Mouse (Mus musculus) layer of hippocampus, adult 9-10 months (tissue): ENCODE data around the gene Orai1.
"Not testable (repeated sequence)": the region's sequence is repeated elsewhere in the genome, so short reads cannot be mapped to it uniquely, and the experiment has no call there.

Source experiments
- DNase-seq: peaks from one replicate; pipeline ENCODE4 v3.0.0; 2022; ENCODE audit warnings: low spot score

Gene Orai1

GRCm38 (mm10) chr5:123033646-123034160 lies 18.8 kb downstream of the Orai1 start:
- no peak for DNase-seq

- DNase-seq, result no peak
Observed at GRCm38 (mm10) chr5:123035089-123035488, 20.2 kb downstream of the Orai1 start.

GRCm38 (mm10) chr5:123035564-123035963 lies 20.7 kb downstream of the Orai1 start:
- DNase-seq, result no peak

- DNase-seq, result no peak
Observed at GRCm38 (mm10) chr5:123038115-123038514, 23.2 kb downstream of the Orai1 start.

- DNase-seq, result no peak
Observed at GRCm38 (mm10) chr5:123039120-123039752, 24.4 kb downstream of the Orai1 start.

- DNase-seq, result no peak
Observed at GRCm38 (mm10) chr5:123040796-123041195, 25.9 kb downstream of the Orai1 start.

GRCm38 (mm10) chr5:123043856-123044255 lies 29.0 kb downstream of the Orai1 start:
- no peak for DNase-seq

- DNase-seq, result no peak
Observed at GRCm38 (mm10) chr5:123045561-123046295, 30.9 kb downstream of the Orai1 start.

- no peak for DNase-seq
Observed at GRCm38 (mm10) chr5:123046916-123047315, 32.0 kb downstream of the Orai1 start, which contains the start of gene Morn3. TSS of gene Morn3 (minus strand) at chr5:123047016.

GRCm38 (mm10) chr5:123049271-123049670 lies 34.4 kb downstream of the Orai1 start:
- DNase-seq, result no peak

GRCm38 (mm10) chr5:123050918-123051317 lies 36.0 kb downstream of the Orai1 start:
- no peak for DNase-seq

- no peak for DNase-seq
Observed at GRCm38 (mm10) chr5:123051736-123052135, 36.9 kb downstream of the Orai1 start.

GRCm38 (mm10) chr5:123057366-123058250 lies 42.7 kb downstream of the Orai1 start:
- DNase-seq, result peak; percentile 96

- no peak for DNase-seq
Observed at GRCm38 (mm10) chr5:123058251-123059102, 43.6 kb downstream of the Orai1 start.

GRCm38 (mm10) chr5:123059757-123060520 lies 45.1 kb downstream of the Orai1 start:
- DNase-seq, result no peak

- DNase-seq, result no peak
Observed at GRCm38 (mm10) chr5:123060706-123061401, 46.0 kb downstream of the Orai1 start.

- DNase-seq, result not testable (repeated sequence)
Observed at GRCm38 (mm10) chr5:123061402-123061749, 46.5 kb downstream of the Orai1 start.

- no peak for DNase-seq
Observed at GRCm38 (mm10) chr5:123063141-123063540, 48.3 kb downstream of the Orai1 start.

GRCm38 (mm10) chr5:123064207-123064606 lies 49.3 kb downstream of the Orai1 start:
- no peak for DNase-seq

GRCm38 (mm10) chr5:123067395-123067995 lies 52.6 kb downstream of the Orai1 start:
- DNase-seq, result no peak
